Mouse (Mus musculus) heart, adult 2 months (tissue): ENCODE data around the gene Ear14.

Experiments
- CTCF ChIP-seq: fragments of 200-600 bp; IDR thresholded peaks from 2 replicates; pipeline ENCODE4 v1.8.1; 2022; ENCODE audit warnings: antibody characterized with exemption, mild to moderate bottlenecking, moderate library complexity
- POLR2A ChIP-seq: fragments of 200-500 bp; IDR thresholded peaks from 2 replicates; pipeline ENCODE4 v1.6.1; 2011; ENCODE audit warnings: mild to moderate bottlenecking, low read depth, low read length, control low read depth; ENCODE audit not compliant: insufficient read depth

GRCm38 (mm10) chr14:51195681-51196080 is 7.5 kb upstream of the Ear14 start:
- TF ChIP-seq POLR2A (no peak), CTCF (no peak)
